Mouse (Mus musculus): ENCODE measurements at regions not wholly inside any gene's neighbourhood (a gene's known extent, or its start where the extent isn't known, plus 50 kb on each side); places are given as distances from the start of the nearest gene placed in this dataset.

- TF ChIP-seq CTCF (IDR thresholded peaks at IDR 0.05; ENCODE audit: low read depth) (no peak), EP300 (optimal IDR thresholded peaks at IDR 0.05) (no peak)
Measured at GRCm38 (mm10) chr6:148640595-148640994, 190.7 kb downstream of the Ipo8 start.

All from stomach, postnatal 0 days (tissue).